Comparison of ENCODE assay signal across 8 mouse cellular contexts in genomic region chr7:80802412-80803160, GRCm38 (mm10). TPM values are rescaled to one million over a fixed set of nuclear protein-coding genes. Genes with fewer than 3 reads are reported as not detected.
A peak's percentile ranks its signal among the peaks of the same experiment; 100 is the strongest.
DNase-seq lines count a peak whose midpoint lies in the region; ATAC-seq and TF ChIP-seq lines count a peak whose summit lies in the region.

No protein-coding gene starts in this region.

- DNase-seq in gastrocnemius, adult 2 months: peak; percentile 76
- DNase-seq in gastrocnemius, postnatal 36 days: no peak
- peak; percentile 9 for DNase-seq in Muller cell, postnatal 12 days (ENCODE audit: inconsistent ontology term)
- no peak for DNase-seq in left cerebral cortex, postnatal 4 days
- DNase-seq in thymus, postnatal 4 days: no peak

- peaks cover 17% of the 10 kb centered on the region for H3K36me3 ChIP-seq in forebrain, embryonic 15.5 days
- H3K36me3 ChIP-seq in limb, embryonic 12.5 days: peaks cover 22% of the 10 kb centered on the region
- H3K36me3 ChIP-seq in midbrain, embryonic 12.5 days: peaks cover 13% of the 10 kb centered on the region

- TF ChIP-seq CTCF in gastrocnemius, adult 2 months (IDR thresholded peaks at IDR 0.05): no peak

- peak overlapping the region; percentile 100 for H3K4me3 ChIP-seq in gastrocnemius, adult 2 months
- H3K4me3 ChIP-seq in forebrain, embryonic 15.5 days: peak overlapping the region; percentile 86
- peak overlapping the region; percentile 87 for H3K4me3 ChIP-seq in limb, embryonic 12.5 days (replicated peaks)
- H3K4me3 ChIP-seq in midbrain, embryonic 12.5 days: peak overlapping the region; percentile 82

- peak overlapping the region; percentile 62 for H3K4me2 ChIP-seq in forebrain, embryonic 15.5 days (replicated peaks)
- peak overlapping the region; percentile 88 for H3K4me2 ChIP-seq in limb, embryonic 12.5 days
- H3K4me2 ChIP-seq in midbrain, embryonic 12.5 days (replicated peaks): peak overlapping the region; percentile 79

- peak overlapping the region; percentile 82 for H3K9ac ChIP-seq in forebrain, embryonic 15.5 days (replicated peaks)
- H3K9ac ChIP-seq in limb, embryonic 12.5 days (replicated peaks): peak overlapping the region; percentile 71
- H3K9ac ChIP-seq in midbrain, embryonic 12.5 days (replicated peaks): peak overlapping the region; percentile 77

- 1% methylated on average over 37 of the region's 37 CpGs for WGBS in forebrain, embryonic 15.5 days
- 2% methylated on average over 37 of the region's 37 CpGs for WGBS in limb, embryonic 12.5 days
- 1% methylated on average over 37 of the region's 37 CpGs for WGBS in midbrain, embryonic 12.5 days

- peaks cover 12% of the 10 kb centered on the region for H3K4me1 ChIP-seq in forebrain, embryonic 15.5 days
- H3K4me1 ChIP-seq in limb, embryonic 12.5 days (replicated peaks): peaks cover 15% of the 10 kb centered on the region
- peaks cover 16% of the 10 kb centered on the region for H3K4me1 ChIP-seq in midbrain, embryonic 12.5 days

- no peaks in the 10 kb centered on the region for H3K9me3 ChIP-seq in forebrain, embryonic 15.5 days
- no peaks in the 10 kb centered on the region for H3K9me3 ChIP-seq in limb, embryonic 12.5 days
- H3K9me3 ChIP-seq in midbrain, embryonic 12.5 days: no peaks in the 10 kb centered on the region

- peak overlapping the region; percentile 97 for H3K27ac ChIP-seq in gastrocnemius, adult 2 months
- H3K27ac ChIP-seq in forebrain, embryonic 15.5 days (replicated peaks): peak overlapping the region; percentile 63
- H3K27ac ChIP-seq in limb, embryonic 12.5 days: peak overlapping the region; percentile 74
- H3K27ac ChIP-seq in midbrain, embryonic 12.5 days (replicated peaks): peak overlapping the region; percentile 70

- peak; percentile 87 for ATAC-seq in forebrain, embryonic 15.5 days (replicated peaks)
- ATAC-seq in limb, embryonic 12.5 days (ENCODE audit: insufficient number of reproducible peaks, insufficient read depth, low FRiP score, low TSS enrichment, low read depth): peak; percentile 74
- ATAC-seq in midbrain, embryonic 12.5 days (ENCODE audit: low FRiP score, low read depth): no peak; the same call in 1 of the 2 replicates

- no peaks in the 10 kb centered on the region for H3K27me3 ChIP-seq in forebrain, embryonic 15.5 days
- peaks cover 4% of the 10 kb centered on the region; the same call in 1 of the 2 replicates for H3K27me3 ChIP-seq in limb, embryonic 12.5 days
- H3K27me3 ChIP-seq in midbrain, embryonic 12.5 days: peaks cover 13% of the 10 kb centered on the region; the same call in 1 of the 2 replicates

- intact Hi-C loops in gastrocnemius, adult 2 months (cut with DNase I): loop anchor here (5.0 kb wide), 2 partner anchors 45 to 60 kb away; no protein-coding TSS in a partner anchor
- intact Hi-C loops in gastrocnemius, postnatal 36 days (cut with DNase I): loop anchor here (5.0 kb wide), 1 partner anchor 60 kb away; no protein-coding TSS in a partner anchor
- intact Hi-C loops in left cerebral cortex, postnatal 4 days (cut with DNase I): no loop called here

RNA-seq across cellular contexts. Expression of gene Iqgap1, which starts 23.2 kb away (rescaled TPM):
- 10 to 100 TPM; 14.8 to 16.0 TPM for total RNA-seq in gastrocnemius, adult 2 months (2021)
- 10 to 100 TPM; 15.7 to 17.2 TPM for total RNA-seq in gastrocnemius, postnatal 36 days (2021)
- 21.7 and 23.3 TPM in 2 replicates for polyA plus RNA-seq in forebrain, embryonic 15.5 days (2015; fragmentation: Nextera tagmentation; extraction: Ambion mirVana)
- 38.9 and 41.8 TPM in 2 replicates for polyA plus RNA-seq in limb, embryonic 12.5 days (2016; fragmentation: Nextera tagmentation; extraction: Ambion mirVana)
- 30.5 and 33.7 TPM in 2 replicates for polyA plus RNA-seq in midbrain, embryonic 12.5 days (2016; fragmentation: Nextera tagmentation; extraction: Ambion mirVana)
- 10 to 100 TPM; 40.9 to 43.2 TPM for total RNA-seq in left cerebral cortex, postnatal 4 days (2021)

RNA-seq across cellular contexts. Expression of gene Zscan2, which starts 58.1 kb away (rescaled TPM):
- total RNA-seq in gastrocnemius, adult 2 months (2021): 1 to 10 TPM; 1.3 to 1.7 TPM
- total RNA-seq in gastrocnemius, postnatal 36 days (2021): 1 to 10 TPM; 1.3 TPM
- 4.6 and 5.9 TPM in 2 replicates for polyA plus RNA-seq in forebrain, embryonic 15.5 days (2015; fragmentation: Nextera tagmentation; extraction: Ambion mirVana)
- 5.1 and 6.2 TPM in 2 replicates for polyA plus RNA-seq in limb, embryonic 12.5 days (2016; fragmentation: Nextera tagmentation; extraction: Ambion mirVana)
- 4.1 and 5.2 TPM in 2 replicates for polyA plus RNA-seq in midbrain, embryonic 12.5 days (2016; fragmentation: Nextera tagmentation; extraction: Ambion mirVana)
- 10 to 100 TPM; 20.3 to 21.3 TPM for total RNA-seq in left cerebral cortex, postnatal 4 days (2021)

Comparison
In these comparisons a context has a peak if more than half of its experiments do, and no peak if none do; other contexts are left out.
1. DNase-seq: peak in gastrocnemius, adult 2 months (single experiment) and Muller cell, postnatal 12 days (single experiment); none in gastrocnemius, postnatal 36 days (0 of 2), left cerebral cortex, postnatal 4 days (single experiment) and thymus, postnatal 4 days (single experiment).
2. RNA of gene Zscan2, which starts 58.1 kb away (total RNA-seq): 20.3 to 21.3 TPM in left cerebral cortex, postnatal 4 days; 1.3 to 1.7 TPM in gastrocnemius, adult 2 months and 1.3 TPM in gastrocnemius, postnatal 36 days; every median in the first group is over 4 times any median in the second.
3. Peak in every context shown above with its lines, with median percentiles within 50 percentile points of each other: H3K27ac ChIP-seq, H3K4me3 ChIP-seq, H3K4me2 ChIP-seq and H3K9ac ChIP-seq.